Mouse (Mus musculus): Measurements from ENCODE around the gene Gadd45b. TPM values are rescaled to one million over a fixed set of nuclear protein-coding genes. Genes with fewer than 3 reads are reported as not detected.

Gadd45b gene
- polyA plus RNA-seq, 1 experiment from 2014 or later: 6.2 TPM

DNA sequence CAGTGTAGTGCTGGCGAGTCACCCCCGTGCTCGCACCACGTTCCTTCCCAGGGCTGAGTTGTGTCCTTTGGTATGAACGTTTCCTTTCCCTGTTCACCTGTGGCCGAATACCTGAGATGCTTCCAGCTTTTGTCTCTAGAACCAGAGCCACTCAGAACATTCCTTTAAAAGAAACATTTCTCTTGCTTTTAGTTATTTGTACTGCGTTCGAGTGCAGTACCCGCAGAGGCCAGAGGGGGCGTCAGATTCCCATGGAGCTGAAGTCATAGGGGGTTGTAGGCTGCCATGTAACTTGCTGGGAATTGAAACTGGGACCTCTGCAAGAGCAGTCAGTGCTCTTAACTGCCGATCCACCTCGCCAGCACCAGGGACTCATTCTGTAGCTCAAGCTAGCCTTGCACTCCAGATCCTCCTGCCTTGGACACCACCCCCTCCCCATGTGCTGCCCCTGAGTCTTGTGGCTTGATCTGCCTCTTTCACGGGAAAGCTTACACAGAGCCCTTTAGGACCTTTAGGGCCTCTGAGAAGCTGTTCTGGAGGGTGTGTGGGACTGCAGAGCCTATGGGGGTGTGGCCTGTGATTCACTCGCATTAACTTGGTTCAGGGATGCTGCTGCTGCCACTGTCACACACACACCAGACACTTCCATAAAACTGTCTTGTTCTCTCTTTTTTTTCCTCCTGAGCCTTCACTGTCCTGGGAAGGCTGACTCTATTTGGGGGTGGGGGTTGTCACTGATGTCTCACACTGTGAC, 17.0 kb downstream of the Gadd45b start:
- no peak for ATAC-seq

DNA sequence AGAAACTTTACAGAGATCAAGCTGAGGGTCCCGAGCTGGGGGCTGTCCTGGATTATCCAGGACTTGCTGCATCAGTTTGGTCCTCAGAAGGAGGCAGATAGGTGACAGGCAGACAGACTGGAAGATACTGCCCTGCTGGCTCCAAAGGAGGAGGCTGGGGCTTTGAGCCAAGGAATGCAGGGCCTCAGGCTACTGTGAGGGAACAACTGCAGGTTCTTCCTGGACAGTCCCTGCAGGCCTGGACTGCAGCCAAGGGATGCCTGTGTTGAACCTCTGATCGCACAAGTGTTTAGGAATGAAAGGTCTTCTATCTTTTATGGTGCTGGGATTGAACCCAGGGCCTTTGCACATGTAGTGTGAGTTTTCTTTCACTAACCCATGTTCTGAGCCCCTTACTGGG, 17.9 kb downstream of the Gadd45b start:
- WGBS: 38% methylated on average over 2 of the region's 2 CpGs
- H3K4me2 ChIP-seq (ENCODE audit: low read length): no peak overlapping the region
- H3K9me3 ChIP-seq (replicated peaks; ENCODE audit: control insufficient read depth, low read length): no peaks in the 10 kb centered on the region
- no peak overlapping the region for H3K27ac ChIP-seq (ENCODE audit: low read depth, low read length)
- no peak for DNase-seq (ENCODE audit: low spot score)
- H3K4me1 ChIP-seq (ENCODE audit: control insufficient read depth, insufficient read depth, low read length): no peaks in the 10 kb centered on the region
- ATAC-seq: no peak
- no peaks in the 10 kb centered on the region for H3K27me3 ChIP-seq (replicated peaks; ENCODE audit: control insufficient read depth, insufficient read depth, low read length)
- no peak overlapping the region for H3K4me3 ChIP-seq (ENCODE audit: low read depth, low read length)
- no peak overlapping the region for H3K9ac ChIP-seq (ENCODE audit: low read length)
- no peaks in the 10 kb centered on the region for H3K36me3 ChIP-seq (ENCODE audit: control insufficient read depth, insufficient read depth, low read length)

More for the DNA sequence above, 17.0 kb downstream of the Gadd45b start:
- Histone ChIP-seq H3K4me3 (ENCODE audit: low read depth, low read length) (no peak overlapping the region), H3K4me2 (ENCODE audit: low read length) (no peak overlapping the region), H3K27me3 (replicated peaks; ENCODE audit: control insufficient read depth, insufficient read depth, low read length) (no peaks in the 10 kb centered on the region), H3K36me3 (ENCODE audit: control insufficient read depth, insufficient read depth, low read length) (no peaks in the 10 kb centered on the region), H3K9ac (ENCODE audit: low read length) (no peak overlapping the region), H3K27ac (ENCODE audit: low read depth, low read length) (no peak overlapping the region), H3K9me3 (replicated peaks; ENCODE audit: control insufficient read depth, low read length) (no peaks in the 10 kb centered on the region), H3K4me1 (ENCODE audit: control insufficient read depth, insufficient read depth, low read length) (no peaks in the 10 kb centered on the region)
- no peak for DNase-seq (ENCODE audit: low spot score)
- WGBS: 64% methylated on average over 14 of the region's 14 CpGs

DNA sequence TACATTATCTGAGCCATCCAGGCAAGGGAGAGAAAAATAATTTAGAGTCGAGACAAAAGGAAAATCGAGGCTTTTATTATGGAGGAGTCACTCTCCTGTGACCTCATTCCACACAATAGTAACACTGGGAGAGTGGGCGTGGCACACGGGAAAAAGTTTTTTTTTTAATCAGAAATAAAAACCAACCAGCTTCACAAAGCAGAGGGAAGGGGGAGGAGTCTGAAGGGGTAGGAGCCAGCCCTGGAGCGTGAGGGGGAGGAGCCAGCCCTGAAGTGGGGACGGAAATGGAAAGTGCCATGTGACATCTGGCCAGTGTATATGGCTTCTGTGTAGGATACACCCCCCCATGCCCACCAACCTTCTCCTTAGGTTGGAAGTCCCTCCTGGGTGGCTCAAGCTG, 18.7 kb downstream of the Gadd45b start:
- Histone ChIP-seq H3K9me3 (replicated peaks; ENCODE audit: control insufficient read depth, low read length) (no peaks in the 10 kb centered on the region), H3K4me3 (ENCODE audit: low read depth, low read length) (no peak overlapping the region)
- DNase-seq (ENCODE audit: low spot score): no peak

DNA sequence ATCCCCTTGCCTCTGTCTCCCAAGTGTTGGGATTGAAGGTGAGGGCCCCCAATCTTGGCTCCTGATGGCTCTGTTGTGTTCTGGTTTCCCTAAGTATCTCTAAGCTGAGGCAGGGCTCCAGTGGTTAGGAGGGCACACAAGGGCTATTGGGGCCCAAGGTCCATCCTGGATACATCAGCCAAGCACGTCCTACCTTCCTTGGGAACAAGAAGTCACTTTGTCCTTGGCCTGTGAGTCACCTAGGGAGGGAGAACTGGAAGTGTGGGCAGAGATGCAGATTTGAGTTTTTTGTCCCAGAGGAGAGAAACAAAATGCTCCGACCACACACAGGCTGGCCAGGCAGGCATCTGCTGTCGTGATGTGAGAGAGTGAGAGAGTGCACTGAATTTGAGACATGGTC, 19.2 kb downstream of the Gadd45b start:
- WGBS: 76% methylated on average over 3 of the region's 3 CpGs
- no peak for DNase-seq (ENCODE audit: low spot score)
- no peak for ATAC-seq

More for the DNA sequence above, 18.7 kb downstream of the Gadd45b start:
- WGBS: 26% methylated on average over 6 of the region's 6 CpGs
- Histone ChIP-seq H3K4me1 (ENCODE audit: control insufficient read depth, insufficient read depth, low read length) (no peaks in the 10 kb centered on the region), H3K36me3 (ENCODE audit: control insufficient read depth, insufficient read depth, low read length) (no peaks in the 10 kb centered on the region), H3K4me2 (ENCODE audit: low read length) (no peak overlapping the region), H3K27ac (ENCODE audit: low read depth, low read length) (no peak overlapping the region), H3K9ac (ENCODE audit: low read length) (no peak overlapping the region), H3K27me3 (replicated peaks; ENCODE audit: control insufficient read depth, insufficient read depth, low read length) (no peaks in the 10 kb centered on the region)
- no peak for ATAC-seq

DNA sequence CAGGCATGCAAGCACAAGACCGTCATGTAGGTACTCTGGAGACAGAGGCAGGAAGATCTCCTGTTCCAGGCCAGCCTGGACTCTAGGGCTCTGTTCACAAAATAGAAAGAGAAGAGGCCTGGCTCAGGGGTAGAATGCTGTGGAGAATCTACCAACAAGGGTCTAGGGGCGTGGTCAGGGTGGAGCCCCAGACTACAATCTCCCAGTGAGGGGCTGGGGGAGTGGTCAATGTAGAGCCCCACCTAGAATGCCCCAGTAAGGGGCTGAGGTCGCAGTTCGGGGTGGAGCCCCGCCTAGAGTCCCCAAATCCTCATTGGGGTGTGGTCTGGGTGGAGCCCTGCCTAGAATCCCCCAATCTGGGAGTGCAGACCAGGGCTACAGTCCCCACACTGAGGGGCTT, 20.4 kb downstream of the Gadd45b start:
- WGBS: 31% methylated on average over 5 of the region's 5 CpGs

More for the DNA sequence above, 19.2 kb downstream of the Gadd45b start:
- Histone ChIP-seq H3K27me3 (replicated peaks; ENCODE audit: control insufficient read depth, insufficient read depth, low read length) (no peaks in the 10 kb centered on the region), H3K9me3 (replicated peaks; ENCODE audit: control insufficient read depth, low read length) (no peaks in the 10 kb centered on the region), H3K4me2 (ENCODE audit: low read length) (no peak overlapping the region), H3K36me3 (ENCODE audit: control insufficient read depth, insufficient read depth, low read length) (no peaks in the 10 kb centered on the region), H3K4me1 (ENCODE audit: control insufficient read depth, insufficient read depth, low read length) (no peaks in the 10 kb centered on the region), H3K9ac (ENCODE audit: low read length) (no peak overlapping the region), H3K4me3 (ENCODE audit: low read depth, low read length) (no peak overlapping the region), H3K27ac (ENCODE audit: low read depth, low read length) (no peak overlapping the region)

DNA sequence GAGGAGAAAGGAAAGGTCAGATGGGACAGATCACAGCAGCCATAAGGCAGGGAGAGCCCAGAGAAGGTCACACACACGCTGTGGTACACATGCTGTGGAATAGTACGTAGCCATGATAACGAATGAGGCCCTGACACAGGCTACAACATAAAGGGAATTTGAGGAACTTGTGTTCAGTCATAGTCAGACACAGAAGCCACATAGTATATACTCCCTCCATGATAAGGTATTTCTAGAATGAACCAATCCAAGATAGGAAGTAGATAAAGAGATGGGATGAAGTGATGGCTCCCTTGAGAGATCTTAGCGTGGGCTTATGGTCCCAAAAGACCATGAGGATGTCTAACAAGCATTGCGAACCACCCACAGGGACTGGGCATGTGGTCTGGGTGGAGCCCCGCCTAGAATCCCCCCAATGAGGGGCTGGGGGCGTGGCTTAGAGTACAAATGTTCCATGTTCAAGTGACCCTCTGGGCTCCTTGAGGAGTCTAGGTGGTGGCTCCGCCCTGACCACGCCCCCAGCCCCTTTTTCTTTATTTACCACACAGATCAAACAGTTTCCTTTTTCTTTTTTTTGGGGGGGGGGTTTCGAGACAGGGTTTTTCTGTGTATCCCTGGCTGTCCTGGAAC, 22.0 kb downstream of the Gadd45b start:
- Histone ChIP-seq H3K9me3 (replicated peaks; ENCODE audit: control insufficient read depth, low read length) (no peaks in the 10 kb centered on the region), H3K27ac (ENCODE audit: low read depth, low read length) (no peak overlapping the region), H3K9ac (ENCODE audit: low read length) (no peak overlapping the region), H3K4me2 (ENCODE audit: low read length) (no peak overlapping the region), H3K36me3 (ENCODE audit: control insufficient read depth, insufficient read depth, low read length) (no peaks in the 10 kb centered on the region), H3K27me3 (replicated peaks; ENCODE audit: control insufficient read depth, insufficient read depth, low read length) (no peaks in the 10 kb centered on the region), H3K4me3 (ENCODE audit: low read depth, low read length) (no peak overlapping the region), H3K4me1 (ENCODE audit: control insufficient read depth, insufficient read depth, low read length) (no peaks in the 10 kb centered on the region)
- ATAC-seq: no peak
- WGBS: 78% methylated on average over 10 of the region's 10 CpGs
- no peak for DNase-seq (ENCODE audit: low spot score)

More for the DNA sequence above, 20.4 kb downstream of the Gadd45b start:
- no peak overlapping the region for H3K4me3 ChIP-seq (ENCODE audit: low read depth, low read length)
- ATAC-seq (no peak), DNase-seq (ENCODE audit: low spot score) (no peak)
- H3K9me3 ChIP-seq (replicated peaks; ENCODE audit: control insufficient read depth, low read length): no peaks in the 10 kb centered on the region
- H3K4me2 ChIP-seq (ENCODE audit: low read length): no peak overlapping the region
- no peak overlapping the region for H3K9ac ChIP-seq (ENCODE audit: low read length)
- no peaks in the 10 kb centered on the region for H3K36me3 ChIP-seq (ENCODE audit: control insufficient read depth, insufficient read depth, low read length)
- H3K27me3 ChIP-seq (replicated peaks; ENCODE audit: control insufficient read depth, insufficient read depth, low read length): no peaks in the 10 kb centered on the region
- no peaks in the 10 kb centered on the region for H3K4me1 ChIP-seq (ENCODE audit: control insufficient read depth, insufficient read depth, low read length)
- H3K27ac ChIP-seq (ENCODE audit: low read depth, low read length): no peak overlapping the region

DNA sequence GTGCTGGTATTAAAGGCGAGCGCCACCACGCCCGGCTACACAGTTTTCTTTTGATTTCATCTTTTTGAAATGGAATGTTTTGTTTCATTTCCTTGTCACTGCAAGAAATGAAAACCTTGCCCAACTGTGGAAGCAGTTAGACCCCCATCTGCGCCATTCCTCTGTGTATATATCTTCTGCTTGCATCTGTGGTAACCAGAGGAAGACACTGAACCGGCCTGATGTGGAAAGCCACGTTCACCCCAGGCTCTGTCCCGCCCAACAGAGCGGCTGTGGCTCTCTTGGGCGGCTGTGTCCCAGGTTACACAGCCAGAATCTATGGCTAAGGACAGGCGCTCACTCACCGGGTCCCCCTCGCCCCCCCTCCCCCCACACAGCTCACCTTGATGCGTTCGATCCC, 22.6 kb downstream of the Gadd45b start:
- H3K9ac ChIP-seq (ENCODE audit: low read length): no peak overlapping the region
- ATAC-seq: no peak
- WGBS: 70% methylated on average over 15 of the region's 15 CpGs
- no peaks in the 10 kb centered on the region for H3K36me3 ChIP-seq (ENCODE audit: control insufficient read depth, insufficient read depth, low read length)
- no peaks in the 10 kb centered on the region for H3K9me3 ChIP-seq (replicated peaks; ENCODE audit: control insufficient read depth, low read length)
- H3K4me3 ChIP-seq (ENCODE audit: low read depth, low read length): no peak overlapping the region
- no peaks in the 10 kb centered on the region for H3K4me1 ChIP-seq (ENCODE audit: control insufficient read depth, insufficient read depth, low read length)
- H3K27ac ChIP-seq (ENCODE audit: low read depth, low read length): no peak overlapping the region
- no peak overlapping the region for H3K4me2 ChIP-seq (ENCODE audit: low read length)
- no peak for DNase-seq (ENCODE audit: low spot score)
- H3K27me3 ChIP-seq (replicated peaks; ENCODE audit: control insufficient read depth, insufficient read depth, low read length): no peaks in the 10 kb centered on the region

DNA sequence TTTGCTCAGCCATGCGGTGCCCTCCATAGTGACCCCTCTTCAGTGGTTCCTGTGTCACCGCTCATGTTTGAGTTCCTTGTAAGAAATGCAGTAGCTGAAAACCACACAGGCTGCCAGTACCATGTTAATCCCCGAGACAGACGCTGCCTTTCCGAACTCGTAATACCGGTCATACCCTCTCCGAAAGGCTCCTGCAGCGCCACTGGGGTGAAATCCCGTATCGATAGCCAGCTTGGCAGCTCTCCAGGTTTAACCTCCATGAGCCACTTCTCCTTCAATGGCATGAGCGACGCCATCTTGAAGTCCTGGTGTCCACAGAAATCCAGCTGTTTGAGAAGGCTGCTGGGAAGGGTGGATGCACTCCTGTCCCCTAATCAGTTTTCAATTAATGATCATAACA, 24.5 kb downstream of the Gadd45b start:
- ATAC-seq (no peak), DNase-seq (ENCODE audit: low spot score) (no peak)
- Histone ChIP-seq H3K4me2 (ENCODE audit: low read length) (no peak overlapping the region), H3K27ac (ENCODE audit: low read depth, low read length) (no peak overlapping the region), H3K36me3 (ENCODE audit: control insufficient read depth, insufficient read depth, low read length) (no peaks in the 10 kb centered on the region), H3K4me1 (ENCODE audit: control insufficient read depth, insufficient read depth, low read length) (no peaks in the 10 kb centered on the region), H3K9ac (ENCODE audit: low read length) (no peak overlapping the region), H3K27me3 (replicated peaks; ENCODE audit: control insufficient read depth, insufficient read depth, low read length) (no peaks in the 10 kb centered on the region), H3K9me3 (replicated peaks; ENCODE audit: control insufficient read depth, low read length) (no peaks in the 10 kb centered on the region), H3K4me3 (ENCODE audit: low read depth, low read length) (no peak overlapping the region)
- 75% methylated on average over 13 of the region's 13 CpGs for WGBS

DNA sequence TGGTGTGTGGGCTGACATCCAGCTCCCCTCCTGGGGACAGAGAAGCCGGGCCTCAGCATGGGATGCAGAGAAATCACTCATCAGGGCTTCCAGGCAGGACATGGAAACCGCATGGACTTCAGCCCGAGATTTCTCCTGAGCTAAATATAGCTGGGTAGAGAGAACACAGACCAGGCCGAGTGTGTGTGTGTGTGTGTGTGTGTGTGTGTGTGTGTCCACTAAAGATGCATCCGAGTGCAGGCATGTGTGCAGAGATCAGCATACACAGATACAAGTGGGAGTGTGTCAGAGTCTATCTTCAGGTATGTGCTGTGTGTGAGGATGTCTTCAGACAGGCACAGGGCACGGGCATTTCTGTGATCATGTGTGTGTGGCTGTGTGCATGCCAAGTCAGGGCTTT, 25.0 kb downstream of the Gadd45b start:
- H3K36me3 ChIP-seq (ENCODE audit: control insufficient read depth, insufficient read depth, low read length): no peaks in the 10 kb centered on the region
- H3K4me3 ChIP-seq (ENCODE audit: low read depth, low read length): no peak overlapping the region
- no peak overlapping the region for H3K4me2 ChIP-seq (ENCODE audit: low read length)
- H3K9me3 ChIP-seq (replicated peaks; ENCODE audit: control insufficient read depth, low read length): no peaks in the 10 kb centered on the region
- no peaks in the 10 kb centered on the region for H3K4me1 ChIP-seq (ENCODE audit: control insufficient read depth, insufficient read depth, low read length)
- H3K9ac ChIP-seq (ENCODE audit: low read length): no peak overlapping the region
- no peaks in the 10 kb centered on the region for H3K27me3 ChIP-seq (replicated peaks; ENCODE audit: control insufficient read depth, insufficient read depth, low read length)
- 75% methylated on average over 6 of the region's 6 CpGs for WGBS
- DNase-seq (ENCODE audit: low spot score) (no peak), ATAC-seq (no peak)
- H3K27ac ChIP-seq (ENCODE audit: low read depth, low read length): no peak overlapping the region

Measured in forebrain, embryonic 14.5 days (tissue).